Mouse (Mus musculus): ENCODE data around the gene Galntl6. TPM values are rescaled to one million over a fixed set of nuclear protein-coding genes. Genes with fewer than 3 reads are reported as not detected.

Gene Galntl6
- polyA plus RNA-seq, 1 experiment: not detected

DNA sequence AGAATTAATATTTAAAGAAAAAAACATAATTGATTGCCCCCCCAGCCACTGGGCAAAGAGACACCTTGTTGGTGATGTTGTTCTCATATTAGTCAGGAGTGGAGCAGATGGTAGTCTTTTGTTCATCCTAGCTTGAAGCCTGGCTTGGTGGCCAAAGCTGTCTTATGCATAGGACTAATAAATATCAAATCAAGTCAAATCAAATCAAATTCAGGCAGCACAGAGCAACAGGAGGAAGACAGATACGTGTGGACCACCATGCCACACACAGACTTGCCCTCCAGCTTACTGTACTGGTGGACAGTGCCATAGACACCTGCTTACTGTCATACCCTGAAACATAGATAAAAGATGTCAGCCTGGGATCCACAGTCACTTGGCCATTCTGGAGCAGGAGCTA, 110.6 kb downstream of the Galntl6 start:
- Histone ChIP-seq H3K36me3 (ENCODE audit: control insufficient read depth, insufficient read depth) (no peaks in the 10 kb centered on the region), H3K4me3 (no peak overlapping the region), H3K79me2 (ENCODE audit: control insufficient read depth, insufficient read depth) (no peaks in the 10 kb centered on the region), H3K27me3 (ENCODE audit: control insufficient read depth, insufficient read depth, insufficient read length) (no peaks in the 10 kb centered on the region), H3K4me2 (ENCODE audit: low read depth) (no peak overlapping the region), H3ac (ENCODE audit: control insufficient read depth, insufficient read length) (no peak overlapping the region)
- TF ChIP-seq POLR2AphosphoS2 (IDR thresholded peaks at IDR 0.05; ENCODE audit: insufficient read length, low read depth) (no peak), E2F4 (IDR thresholded peaks at IDR 0.05; ENCODE audit: insufficient read depth) (no peak), TCF12 (IDR thresholded peaks at IDR 0.05; ENCODE audit: insufficient read depth, poor library complexity, severe bottlenecking) (no peak), POLR2A (IDR thresholded peaks at IDR 0.05; ENCODE audit: insufficient read length, low read depth) (no peak)

DNA sequence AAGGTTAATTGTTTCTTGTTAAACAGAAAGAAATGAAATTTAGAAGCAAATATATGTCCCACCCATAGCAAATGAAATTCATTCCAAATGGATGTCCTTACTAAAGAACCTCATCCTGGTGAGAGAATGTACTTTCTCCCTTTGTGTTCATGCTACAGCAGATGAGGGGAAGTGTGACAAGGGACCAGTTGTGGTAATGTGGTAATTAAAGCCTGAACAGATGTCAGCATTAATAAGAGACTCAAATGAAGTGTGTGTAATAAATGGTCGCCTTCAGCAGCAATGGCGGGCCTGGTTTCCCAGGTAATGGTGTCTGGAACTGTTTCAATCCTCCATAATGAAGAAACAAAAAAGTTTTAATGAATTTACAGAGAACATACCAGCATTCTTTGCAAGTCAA, 158.7 kb downstream of the Galntl6 start:
- Histone ChIP-seq H3K27me3 (ENCODE audit: control insufficient read depth, insufficient read depth, insufficient read length) (no peaks in the 10 kb centered on the region), H3ac (ENCODE audit: control insufficient read depth, insufficient read length) (no peak overlapping the region), H3K36me3 (ENCODE audit: control insufficient read depth, insufficient read depth) (no peaks in the 10 kb centered on the region), H3K4me3 (no peak overlapping the region), H3K79me2 (ENCODE audit: control insufficient read depth, insufficient read depth) (no peaks in the 10 kb centered on the region), H3K4me2 (ENCODE audit: low read depth) (no peak overlapping the region)
- TF ChIP-seq MAX (IDR thresholded peaks at IDR 0.05; ENCODE audit: low read depth) (no peak), POLR2AphosphoS2 (IDR thresholded peaks at IDR 0.05; ENCODE audit: insufficient read length, low read depth) (no peak), POLR2A (IDR thresholded peaks at IDR 0.05; ENCODE audit: insufficient read length, low read depth) (no peak), SRF (IDR thresholded peaks at IDR 0.05; ENCODE audit: control insufficient read depth, insufficient read length, low read depth) (no peak), E2F4 (IDR thresholded peaks at IDR 0.05; ENCODE audit: insufficient read depth) (no peak), REST (IDR thresholded peaks at IDR 0.05; ENCODE audit: insufficient read depth, insufficient read length) (no peak), CEBPB (IDR thresholded peaks at IDR 0.05; ENCODE audit: insufficient read depth, poor library complexity, severe bottlenecking) (no peak), USF1 (IDR thresholded peaks at IDR 0.05; ENCODE audit: low read depth) (no peak)

DNA sequence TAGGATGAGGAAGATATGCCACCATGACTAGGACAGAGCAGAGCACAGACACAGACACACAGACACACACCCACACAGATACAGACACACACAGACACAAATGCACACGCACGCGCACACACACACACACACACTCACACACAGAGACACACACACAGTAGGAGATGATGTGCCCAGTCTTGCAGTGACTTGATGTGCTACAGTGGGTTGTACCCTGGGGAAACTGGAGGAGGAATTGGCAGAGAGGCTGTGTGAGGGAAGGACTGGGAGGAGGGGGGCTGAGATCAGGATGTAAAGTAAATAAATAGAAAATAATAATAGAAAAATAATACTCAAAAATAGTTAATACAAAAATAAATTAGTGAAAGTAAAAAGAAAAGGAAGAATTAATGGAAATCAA, 174.5 kb downstream of the Galntl6 start:
- H3K4me3 ChIP-seq: no peak overlapping the region
- H3K27me3 ChIP-seq (ENCODE audit: control insufficient read depth, insufficient read depth, insufficient read length): no peaks in the 10 kb centered on the region
- no peak for TF ChIP-seq POLR2A (IDR thresholded peaks at IDR 0.05; ENCODE audit: insufficient read length, low read depth)
- TF ChIP-seq MAX (IDR thresholded peaks at IDR 0.05; ENCODE audit: low read depth): no peak
- no peak for TF ChIP-seq CEBPB (IDR thresholded peaks at IDR 0.05; ENCODE audit: insufficient read depth, poor library complexity, severe bottlenecking)
- TF ChIP-seq TCF12 (IDR thresholded peaks at IDR 0.05; ENCODE audit: insufficient read depth, poor library complexity, severe bottlenecking): no peak
- no peak for TF ChIP-seq MYOD1 (IDR thresholded peaks at IDR 0.05; ENCODE audit: control insufficient read depth in 1 of 3, insufficient read length in 2 of 3, low read depth in 2 of 3)
- no peak for TF ChIP-seq MYOG (IDR thresholded peaks at IDR 0.05; ENCODE audit: control insufficient read depth in 1 of 3, insufficient read depth in 1 of 3, insufficient read length in 2 of 3, low read depth in 2 of 3)
- no peak for TF ChIP-seq TCF3 (IDR thresholded peaks at IDR 0.05; ENCODE audit: insufficient read length, low read depth)
- TF ChIP-seq SRF (IDR thresholded peaks at IDR 0.05; ENCODE audit: control insufficient read depth, insufficient read length, low read depth): no peak
- TF ChIP-seq E2F4 (IDR thresholded peaks at IDR 0.05; ENCODE audit: insufficient read depth): no peak
- TF ChIP-seq REST (IDR thresholded peaks at IDR 0.05; ENCODE audit: insufficient read depth, insufficient read length): no peak
- TF ChIP-seq USF1 (IDR thresholded peaks at IDR 0.05; ENCODE audit: low read depth): no peak
- no peak for TF ChIP-seq POLR2AphosphoS2 (IDR thresholded peaks at IDR 0.05; ENCODE audit: insufficient read length, low read depth)

DNA sequence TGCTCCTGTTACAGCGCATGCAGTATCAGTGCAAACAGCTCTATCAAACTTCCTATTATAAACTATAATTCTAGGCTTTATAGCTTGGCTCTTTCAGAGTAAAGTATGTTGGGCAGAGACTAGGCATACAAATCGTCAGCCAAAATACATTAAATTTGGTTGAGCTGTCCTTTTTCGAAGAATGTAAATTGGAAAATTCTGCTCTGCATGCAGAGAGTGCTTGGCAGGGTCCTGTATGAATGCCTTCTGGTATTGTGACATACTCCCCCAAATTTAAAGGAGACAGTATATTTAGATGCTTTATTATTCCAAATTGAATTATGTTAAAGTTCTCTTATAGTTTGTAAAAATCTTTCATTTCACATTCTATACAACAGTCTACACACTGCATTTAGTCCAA, 220.7 kb downstream of the Galntl6 start:
- no peak overlapping the region for H3ac ChIP-seq (ENCODE audit: control insufficient read depth, insufficient read length)
- no peaks in the 10 kb centered on the region for H3K27me3 ChIP-seq (ENCODE audit: control insufficient read depth, insufficient read depth, insufficient read length)
- H3K4me3 ChIP-seq: no peak overlapping the region
- H3K36me3 ChIP-seq (ENCODE audit: control insufficient read depth, insufficient read depth): no peaks in the 10 kb centered on the region
- no peaks in the 10 kb centered on the region for H3K79me2 ChIP-seq (ENCODE audit: control insufficient read depth, insufficient read depth)
- TF ChIP-seq E2F4 (IDR thresholded peaks at IDR 0.05; ENCODE audit: insufficient read depth) (no peak), SRF (IDR thresholded peaks at IDR 0.05; ENCODE audit: control insufficient read depth, insufficient read length, low read depth) (no peak), CEBPB (IDR thresholded peaks at IDR 0.05; ENCODE audit: insufficient read depth, poor library complexity, severe bottlenecking) (no peak), TCF3 (IDR thresholded peaks at IDR 0.05; ENCODE audit: insufficient read length, low read depth) (no peak), POLR2AphosphoS2 (IDR thresholded peaks at IDR 0.05; ENCODE audit: insufficient read length, low read depth) (no peak), MYOG (IDR thresholded peaks at IDR 0.05; ENCODE audit: control insufficient read depth in 1 of 3, insufficient read depth in 1 of 3, insufficient read length in 2 of 3, low read depth in 2 of 3) (no peak), MAX (IDR thresholded peaks at IDR 0.05; ENCODE audit: low read depth) (no peak), POLR2A (IDR thresholded peaks at IDR 0.05; ENCODE audit: insufficient read length, low read depth) (no peak), MYOD1 (IDR thresholded peaks at IDR 0.05; ENCODE audit: control insufficient read depth in 1 of 3, insufficient read length in 2 of 3, low read depth in 2 of 3) (no peak), TCF12 (IDR thresholded peaks at IDR 0.05; ENCODE audit: insufficient read depth, poor library complexity, severe bottlenecking) (no peak), REST (IDR thresholded peaks at IDR 0.05; ENCODE audit: insufficient read depth, insufficient read length) (no peak), USF1 (IDR thresholded peaks at IDR 0.05; ENCODE audit: low read depth) (no peak)
- no peak overlapping the region for H3K4me2 ChIP-seq (ENCODE audit: low read depth)

More for the DNA sequence above, 174.5 kb downstream of the Galntl6 start:
- H3ac ChIP-seq (ENCODE audit: control insufficient read depth, insufficient read length): no peak overlapping the region
- H3K4me2 ChIP-seq (ENCODE audit: low read depth): no peak overlapping the region
- H3K79me2 ChIP-seq (ENCODE audit: control insufficient read depth, insufficient read depth): no peaks in the 10 kb centered on the region
- no peaks in the 10 kb centered on the region for H3K36me3 ChIP-seq (ENCODE audit: control insufficient read depth, insufficient read depth)

DNA sequence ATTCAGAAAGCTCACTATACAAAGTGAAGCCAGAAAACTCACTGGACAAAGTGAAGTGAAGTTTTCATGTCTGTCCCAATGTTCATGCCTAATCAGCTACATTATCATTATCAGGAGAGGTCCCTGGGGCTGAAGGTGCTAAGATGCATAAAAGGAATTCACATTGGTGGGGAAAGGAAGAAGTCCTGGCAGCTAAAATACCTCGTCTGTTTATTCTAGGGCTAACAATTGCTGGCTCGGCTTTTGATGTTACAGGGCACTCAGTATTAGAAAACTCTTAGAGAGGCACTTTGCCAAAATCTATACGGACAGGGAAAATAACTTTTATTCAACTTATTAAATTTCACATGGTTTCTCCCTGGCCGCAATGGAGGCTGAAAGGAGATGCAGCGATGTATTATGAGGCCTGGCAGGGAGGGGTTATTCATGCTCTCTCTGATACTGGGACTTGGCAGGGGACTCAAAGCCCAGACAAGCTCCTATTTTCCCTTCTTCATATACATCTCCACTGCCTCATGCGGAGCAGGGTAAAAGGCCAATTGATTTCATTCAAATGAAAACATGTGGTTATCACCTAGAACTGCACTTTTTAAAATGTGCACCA, 234.5 kb downstream of the Galntl6 start:
- Histone ChIP-seq H3K4me3 (no peak overlapping the region), H3K4me2 (ENCODE audit: low read depth) (no peak overlapping the region), H3K36me3 (ENCODE audit: control insufficient read depth, insufficient read depth) (no peaks in the 10 kb centered on the region), H3ac (ENCODE audit: control insufficient read depth, insufficient read length) (no peak overlapping the region), H3K79me2 (ENCODE audit: control insufficient read depth, insufficient read depth) (no peaks in the 10 kb centered on the region), H3K27me3 (ENCODE audit: control insufficient read depth, insufficient read depth, insufficient read length) (no peaks in the 10 kb centered on the region)
- TF ChIP-seq POLR2A (IDR thresholded peaks at IDR 0.05; ENCODE audit: insufficient read length, low read depth): no peak
- TF ChIP-seq TCF3 (IDR thresholded peaks at IDR 0.05; ENCODE audit: insufficient read length, low read depth): no peak
- no peak for TF ChIP-seq TCF12 (IDR thresholded peaks at IDR 0.05; ENCODE audit: insufficient read depth, poor library complexity, severe bottlenecking)
- no peak for TF ChIP-seq MYOG (IDR thresholded peaks at IDR 0.05; ENCODE audit: control insufficient read depth in 1 of 3, insufficient read depth in 1 of 3, insufficient read length in 2 of 3, low read depth in 2 of 3)
- no peak for TF ChIP-seq MYOD1 (IDR thresholded peaks at IDR 0.05; ENCODE audit: control insufficient read depth in 1 of 3, insufficient read length in 2 of 3, low read depth in 2 of 3)
- TF ChIP-seq E2F4 (IDR thresholded peaks at IDR 0.05; ENCODE audit: insufficient read depth): no peak
- TF ChIP-seq USF1 (IDR thresholded peaks at IDR 0.05; ENCODE audit: low read depth): no peak
- TF ChIP-seq MAX (IDR thresholded peaks at IDR 0.05; ENCODE audit: low read depth): no peak
- TF ChIP-seq SRF (IDR thresholded peaks at IDR 0.05; ENCODE audit: control insufficient read depth, insufficient read length, low read depth): no peak
- no peak for TF ChIP-seq CEBPB (IDR thresholded peaks at IDR 0.05; ENCODE audit: insufficient read depth, poor library complexity, severe bottlenecking)
- TF ChIP-seq REST (IDR thresholded peaks at IDR 0.05; ENCODE audit: insufficient read depth, insufficient read length): no peak

All from myocyte (in vitro differentiated cells).